Mouse (Mus musculus): ENCODE measurements at regions not wholly inside any gene's neighbourhood (a gene's known extent, or its start where the extent isn't known, plus 50 kb on each side); places are given as distances from the start of the nearest gene placed in this dataset.

DNA sequence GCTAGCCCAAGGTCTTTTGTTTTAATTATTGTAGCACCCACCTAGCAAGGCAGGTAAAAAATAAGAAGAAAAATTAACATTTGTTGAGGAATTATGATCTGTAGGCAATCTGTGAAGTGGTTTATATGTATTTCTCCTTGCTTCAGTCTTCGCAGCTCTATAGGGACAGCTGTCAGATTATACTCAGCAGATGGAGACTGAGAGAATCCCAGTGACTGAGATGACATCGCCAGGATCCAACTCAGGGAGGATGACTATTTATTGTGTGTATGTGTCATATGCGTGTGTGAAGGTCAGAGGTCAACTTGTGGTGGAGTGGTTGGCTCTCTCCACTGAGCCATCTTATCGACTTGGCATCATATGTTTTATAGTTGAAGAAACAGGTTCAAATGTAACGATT is 362.0 kb upstream of the Chd6 start:
- DNase-seq = no peak

- DNase-seq = peak; percentile 7
Measured at GRCm38 (mm10) chr2:161470025-161470424, 361.1 kb upstream of the Chd6 start.

DNA sequence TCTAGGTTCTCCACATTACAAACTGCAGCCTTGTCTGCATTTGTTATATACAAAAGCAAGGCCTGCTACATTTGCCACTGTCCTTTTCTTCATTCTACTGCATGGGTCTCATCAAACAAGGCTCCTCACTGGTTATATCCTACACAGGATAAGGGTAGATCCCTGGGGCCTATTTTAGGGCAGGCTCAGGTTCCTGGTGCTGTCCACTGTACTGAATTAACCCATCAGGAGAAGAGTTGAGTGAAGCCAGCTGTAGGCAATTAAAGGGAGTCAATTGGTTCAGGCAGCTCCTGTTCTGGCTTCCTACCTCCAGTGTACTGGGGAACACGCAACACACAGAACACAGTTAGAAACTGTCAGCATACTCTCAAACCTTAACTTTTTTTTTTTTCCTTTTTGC is 358.2 kb upstream of the Chd6 start:
- no peak for DNase-seq

- DNase-seq = no peak
Measured at GRCm38 (mm10) chr2:161460600-161460999, 351.7 kb upstream of the Chd6 start.

DNA sequence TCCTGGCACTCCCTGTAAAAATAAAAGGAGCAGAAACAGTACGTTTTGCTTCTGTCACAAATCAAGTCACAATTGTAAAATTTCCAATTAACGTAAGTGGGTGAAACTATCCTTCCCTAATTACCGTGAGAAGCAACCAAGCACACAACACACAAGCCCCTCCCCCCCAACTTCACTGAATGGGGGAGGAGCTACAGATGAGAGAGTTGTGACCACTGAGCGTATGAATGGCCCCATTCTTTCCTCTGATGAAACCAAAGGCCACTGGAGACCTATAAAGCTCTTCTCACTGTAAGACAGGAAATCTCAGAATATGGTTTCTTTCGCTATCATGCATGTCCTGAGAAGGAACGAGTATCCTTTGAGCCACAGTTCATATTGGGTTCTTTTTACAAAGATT is 345.6 kb upstream of the Chd6 start:
- DNase-seq = no peak

DNA sequence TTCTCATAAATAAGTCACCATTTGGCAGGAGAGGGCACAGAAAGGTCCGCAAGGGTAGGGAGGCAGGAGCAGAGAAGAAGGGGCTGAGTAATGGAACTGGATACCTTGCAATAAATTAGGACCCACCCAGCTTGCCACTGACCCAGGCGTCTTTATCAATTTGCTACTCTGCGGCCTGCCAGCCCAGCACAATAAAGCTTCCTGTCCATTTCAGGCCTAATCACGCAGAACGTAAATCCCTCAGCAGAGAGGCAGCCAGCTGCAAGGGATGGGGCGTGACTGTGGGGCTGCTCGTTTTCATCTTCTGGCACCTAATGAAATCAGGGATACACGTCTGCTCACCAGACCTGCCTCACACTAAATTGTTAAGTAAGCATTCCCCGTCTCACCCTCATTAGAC is 324.9 kb upstream of the Chd6 start:
- DNase-seq = no peak

DNA sequence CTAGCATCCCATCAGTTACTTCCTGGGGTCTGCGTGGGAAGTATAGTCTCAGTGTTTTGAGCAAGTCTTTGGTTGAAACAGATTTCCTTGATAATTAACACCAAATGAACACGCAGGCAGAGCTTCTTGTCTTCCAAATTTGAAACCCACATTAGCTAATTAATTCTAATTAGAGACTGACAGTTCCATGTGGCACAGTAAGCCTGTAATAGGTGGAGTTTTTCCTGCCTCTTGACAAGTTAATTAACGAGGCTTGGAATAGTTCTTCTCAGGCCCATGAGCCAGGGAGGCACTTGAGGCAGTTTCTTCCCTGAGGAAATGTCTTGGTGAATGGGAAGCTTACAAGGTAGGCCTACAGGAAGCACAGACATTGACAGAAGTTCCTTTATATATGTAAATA is 320.4 kb upstream of the Chd6 start:
- no peak for DNase-seq

DNA sequence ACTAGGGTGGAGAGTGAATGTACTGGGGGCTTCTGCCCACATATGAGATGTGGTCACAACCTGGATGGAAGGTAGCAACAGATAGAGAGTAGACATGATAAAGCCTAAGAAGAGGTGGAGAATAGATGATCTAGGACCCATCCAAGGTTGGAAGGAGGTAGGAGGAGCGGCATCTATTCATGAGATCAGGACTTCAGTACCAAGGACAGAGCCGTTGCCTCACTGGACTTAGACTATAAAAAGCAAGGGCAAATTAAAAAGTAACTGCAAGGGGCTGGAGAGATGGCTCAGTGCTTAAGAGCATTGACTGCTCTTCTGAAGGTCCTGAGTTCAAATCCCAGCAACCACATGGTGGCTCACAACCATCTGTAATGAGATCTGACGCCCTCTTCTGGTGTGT is 316.7 kb upstream of the Chd6 start:
- DNase-seq = peak; percentile 46

GRCm38 (mm10) chr2:161418062-161418461 is 309.2 kb upstream of the Chd6 start:
- no peak for DNase-seq

GRCm38 (mm10) chr2:161416218-161416927 is 307.5 kb upstream of the Chd6 start:
- DNase-seq = no peak

- no peak for DNase-seq
Measured at GRCm38 (mm10) chr2:161408306-161408705, 299.4 kb upstream of the Chd6 start.

- DNase-seq = no peak
Measured at GRCm38 (mm10) chr2:161405847-161406384, 297.0 kb upstream of the Chd6 start.

- no peak for DNase-seq
Measured at GRCm38 (mm10) chr2:161398061-161398460, 289.2 kb upstream of the Chd6 start.

DNA sequence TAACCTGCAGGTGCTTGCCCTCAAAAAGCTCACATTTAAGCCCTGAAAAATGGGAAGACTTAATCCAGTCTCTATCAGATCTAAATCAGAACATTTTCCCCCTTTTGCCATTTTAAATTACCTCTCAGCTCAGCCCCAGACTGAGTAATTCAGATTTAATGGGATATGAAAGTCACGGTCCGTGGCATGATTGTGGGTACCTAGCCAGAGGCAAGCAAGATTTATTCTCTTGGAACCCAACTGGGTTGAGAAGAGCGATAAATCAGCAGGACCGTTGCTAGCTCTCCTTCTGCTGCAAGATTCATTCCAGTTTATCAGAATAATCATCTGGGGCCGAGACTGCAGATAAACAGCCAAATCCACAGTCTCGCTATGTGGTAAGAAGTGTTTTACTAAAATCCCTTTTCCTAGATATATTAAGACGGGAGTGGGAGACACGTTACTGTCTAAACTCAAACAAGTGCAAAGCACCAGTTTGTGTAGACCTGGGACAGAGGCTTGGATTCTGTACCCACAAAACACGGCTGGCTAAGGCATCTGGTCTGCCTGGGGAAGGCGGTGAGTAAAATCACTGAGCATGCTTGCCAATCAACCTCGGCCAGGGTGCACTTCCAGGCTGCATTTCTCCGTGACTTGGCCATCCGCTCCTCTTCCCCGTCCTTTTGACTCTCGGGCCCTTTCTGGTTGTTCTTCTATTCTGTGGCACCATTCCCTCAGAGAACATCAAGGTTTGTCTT is 282.2 kb upstream of the Chd6 start:
- no peak for DNase-seq

DNA sequence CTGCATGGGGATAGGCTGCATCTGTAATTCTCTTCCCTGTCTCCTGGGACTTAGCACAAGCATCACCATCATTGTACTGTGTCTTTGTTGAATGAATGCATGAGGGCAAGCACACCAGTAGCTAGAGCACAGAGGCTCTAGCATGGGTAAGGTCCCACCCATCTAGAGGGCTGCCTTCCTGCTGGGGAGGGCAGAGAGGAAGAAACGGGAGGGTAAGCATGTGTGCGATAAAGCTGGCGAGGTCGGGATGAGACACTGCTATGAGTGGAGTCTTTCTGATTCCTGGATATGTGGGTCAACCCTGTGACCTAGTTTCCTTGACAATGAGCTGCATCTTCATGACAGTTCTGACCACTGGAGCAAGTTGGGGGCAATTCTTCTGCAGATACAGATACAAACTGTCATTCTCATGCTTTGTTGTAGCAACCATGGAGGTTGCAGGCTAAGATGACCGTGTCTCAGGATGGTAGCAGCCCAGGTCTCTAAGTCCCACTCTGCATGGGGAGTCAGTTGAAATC is 280.5 kb upstream of the Chd6 start:
- no peak for DNase-seq

- no peak for DNase-seq
Measured at GRCm38 (mm10) chr2:161387054-161387453, 278.2 kb upstream of the Chd6 start.

- no peak for DNase-seq
Measured at GRCm38 (mm10) chr2:161382411-161382810, 273.5 kb upstream of the Chd6 start.

DNA sequence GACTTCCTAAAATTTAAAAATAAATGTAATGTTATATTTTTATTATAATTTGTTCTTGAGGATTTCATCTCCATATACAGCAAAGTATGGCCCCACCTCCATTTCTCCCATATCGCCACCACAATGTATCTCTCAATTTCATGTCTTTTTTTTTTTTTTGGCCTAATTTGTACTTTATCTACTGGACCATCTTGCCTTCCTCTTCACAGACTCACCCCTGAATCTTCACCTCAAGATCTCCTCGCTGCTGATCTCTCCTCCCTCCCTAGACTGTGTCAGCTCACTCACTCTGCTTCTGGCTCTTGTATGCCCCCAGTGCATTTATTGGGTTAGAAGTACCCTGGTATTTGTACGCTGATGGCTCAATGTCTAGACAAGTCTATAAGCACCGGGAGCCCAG is 269.4 kb upstream of the Chd6 start:
- DNase-seq = no peak

- no peak for DNase-seq
Measured at GRCm38 (mm10) chr2:161362325-161362724, 253.4 kb upstream of the Chd6 start.

DNA sequence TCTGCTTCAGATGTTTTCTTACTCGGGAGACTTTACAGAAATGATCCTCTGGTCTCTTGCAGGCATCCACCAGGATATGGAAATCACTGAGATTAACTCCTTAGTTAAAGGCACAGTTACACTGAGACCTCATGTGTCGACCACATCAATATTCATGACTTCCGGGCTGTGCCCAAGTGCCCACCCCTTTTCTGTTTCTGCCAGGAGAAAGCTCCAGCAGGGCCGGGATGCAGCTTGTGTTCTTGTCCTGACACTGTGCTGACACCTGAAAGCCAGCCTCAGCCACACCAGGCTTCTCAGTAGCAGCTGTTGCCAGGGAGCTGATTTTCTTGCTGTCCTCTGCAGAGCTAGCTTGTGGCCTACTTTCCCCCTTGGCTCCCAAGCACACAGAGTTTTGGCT is 240.2 kb upstream of the Chd6 start:
- DNase-seq = no peak

DNA sequence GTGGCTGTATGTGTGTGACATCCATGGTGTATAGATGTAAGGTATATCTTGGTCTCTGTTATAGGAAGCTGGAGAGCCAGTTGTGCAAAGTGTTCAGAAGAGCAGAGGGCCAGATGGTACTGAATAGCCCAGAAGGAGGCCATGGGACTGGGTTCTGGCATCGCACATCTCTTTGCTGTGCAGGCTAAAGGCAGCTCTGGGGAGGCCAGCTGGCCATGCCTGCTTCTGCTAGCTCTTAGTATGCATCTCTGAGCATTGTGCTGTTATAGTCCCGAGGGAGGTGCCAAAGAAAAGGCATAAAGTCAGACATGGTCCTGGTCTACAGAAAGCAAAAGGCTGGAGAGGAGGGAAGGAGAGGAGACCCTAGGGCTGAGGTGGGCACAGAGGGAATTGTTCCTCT is 235.1 kb upstream of the Chd6 start:
- DNase-seq = no peak

DNA sequence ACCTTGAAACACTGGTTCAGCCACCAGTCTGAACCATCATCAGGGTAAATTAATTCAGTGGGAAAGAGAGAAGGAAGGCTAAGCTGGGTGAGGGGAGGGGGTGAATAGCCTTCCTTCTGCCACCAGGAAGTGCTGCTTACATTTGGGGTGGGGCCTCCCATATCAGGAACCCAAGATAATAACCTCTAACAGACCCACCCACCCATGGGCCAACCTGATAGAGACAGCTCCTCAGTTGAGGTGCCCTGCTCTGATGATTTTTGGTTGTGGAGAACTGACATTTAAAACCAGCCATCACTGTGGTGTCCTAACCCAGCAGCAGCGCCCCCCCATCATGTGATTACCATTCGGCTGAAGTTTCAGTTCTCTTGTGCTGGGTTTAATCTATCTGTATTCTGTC is 233.8 kb upstream of the Chd6 start:
- DNase-seq = no peak

DNA sequence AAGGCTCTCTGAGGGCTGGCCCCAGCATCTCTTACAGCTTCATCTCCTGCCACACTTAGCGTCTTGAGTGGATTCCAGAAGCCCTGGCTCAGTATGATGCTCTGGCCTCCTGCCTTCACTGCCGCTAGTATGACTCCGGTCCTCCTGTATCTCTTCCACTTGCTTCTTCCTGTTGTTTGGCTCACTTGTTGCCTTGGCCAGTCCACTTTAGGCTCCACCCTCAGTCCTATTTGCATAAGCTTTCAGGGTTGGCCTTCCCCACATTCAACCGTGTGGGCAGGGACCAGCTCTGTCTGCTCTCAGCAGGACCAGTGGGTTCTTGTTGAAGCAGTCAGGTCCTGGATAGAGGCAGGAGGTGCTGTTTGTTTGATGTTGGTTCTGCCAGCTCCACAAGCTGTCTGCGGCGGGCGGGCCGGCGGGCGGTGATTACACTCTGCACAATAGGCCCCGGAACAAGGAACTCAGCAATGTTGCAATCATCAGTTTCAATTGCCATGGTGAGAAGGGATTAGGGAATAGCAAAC is 232.6 kb upstream of the Chd6 start:
- peak; percentile 33 for DNase-seq

Data from adrenal gland, postnatal 10 days (tissue).